Mouse (Mus musculus): Measurements from ENCODE around the gene Sec24a. TPM values are rescaled to one million over a fixed set of nuclear protein-coding genes. Genes with fewer than 3 reads are reported as not detected.
"Not testable (repeated sequence)": the region's sequence is repeated elsewhere in the genome, so short reads cannot be mapped to it uniquely, and the experiment has no call there.

The Sec24a gene
- polyA plus RNA-seq, 1 experiment from 2014 or later = 13.1 TPM

- no peaks in the 10 kb centered on the region for H3K4me1 ChIP-seq (replicated peaks; ENCODE audit: control insufficient read depth, insufficient read depth, low read length)
- peaks cover 40% of the 10 kb centered on the region for H3K36me3 ChIP-seq (ENCODE audit: control insufficient read depth, insufficient read depth, low read length)
- no peak overlapping the region for H3K9ac ChIP-seq (ENCODE audit: low read length)
- H3K27ac ChIP-seq (ENCODE audit: low read length) = no peak overlapping the region
- 95% methylated on average over 10 of the region's 10 CpGs for WGBS
- no peak for ATAC-seq (ENCODE audit: low read depth)
- H3K4me2 ChIP-seq (ENCODE audit: low read depth, low read length) = no peak overlapping the region
- H3K27me3 ChIP-seq (ENCODE audit: control insufficient read depth, insufficient read depth, low read depth, low read length) = no peaks in the 10 kb centered on the region
- H3K4me3 ChIP-seq (ENCODE audit: low read length) = no peak overlapping the region
- H3K9me3 ChIP-seq (ENCODE audit: control insufficient read depth, low read length) = no peaks in the 10 kb centered on the region
These were observed 57.0 kb downstream of the Sec24a start for GRCm38 (mm10) chr11:51706451-51706850.

- Histone ChIP-seq H3K4me3 (ENCODE audit: low read length) (no peak overlapping the region), H3K9me3 (ENCODE audit: control insufficient read depth, low read length) (no peaks in the 10 kb centered on the region), H3K4me1 (replicated peaks; ENCODE audit: control insufficient read depth, insufficient read depth, low read length) (no peaks in the 10 kb centered on the region), H3K36me3 (ENCODE audit: control insufficient read depth, insufficient read depth, low read length) (peaks cover 45% of the 10 kb centered on the region), H3K9ac (ENCODE audit: low read length) (no peak overlapping the region), H3K27ac (ENCODE audit: low read length) (no peak overlapping the region), H3K4me2 (ENCODE audit: low read depth, low read length) (no peak overlapping the region), H3K27me3 (ENCODE audit: control insufficient read depth, insufficient read depth, low read depth, low read length) (no peaks in the 10 kb centered on the region)
- 68% methylated on average over 10 of the region's 10 CpGs for WGBS
- no peak for ATAC-seq (ENCODE audit: low read depth)
These were observed 59.9 kb downstream of the Sec24a start for GRCm38 (mm10) chr11:51703379-51703998.

GRCm38 (mm10) chr11:51702831-51703230, 60.6 kb downstream of the Sec24a start:
- H3K9ac ChIP-seq (ENCODE audit: low read length) = no peak overlapping the region
- H3K4me1 ChIP-seq (replicated peaks; ENCODE audit: control insufficient read depth, insufficient read depth, low read length) = no peaks in the 10 kb centered on the region
- H3K27me3 ChIP-seq (ENCODE audit: control insufficient read depth, insufficient read depth, low read depth, low read length) = no peaks in the 10 kb centered on the region
- peaks cover 44% of the 10 kb centered on the region for H3K36me3 ChIP-seq (ENCODE audit: control insufficient read depth, insufficient read depth, low read length)
- H3K27ac ChIP-seq (ENCODE audit: low read length) = no peak overlapping the region
- no peak overlapping the region for H3K4me3 ChIP-seq (ENCODE audit: low read length)
- H3K9me3 ChIP-seq (ENCODE audit: control insufficient read depth, low read length) = no peaks in the 10 kb centered on the region
- WGBS = 82% methylated on average over 3 of the region's 3 CpGs
- ATAC-seq (ENCODE audit: low read depth) = no peak
- no peak overlapping the region for H3K4me2 ChIP-seq (ENCODE audit: low read depth, low read length)

GRCm38 (mm10) chr11:51694984-51695383, 68.5 kb downstream of the Sec24a start:
- Histone ChIP-seq H3K4me1 (replicated peaks; ENCODE audit: control insufficient read depth, insufficient read depth, low read length) (no peaks in the 10 kb centered on the region), H3K27me3 (ENCODE audit: control insufficient read depth, insufficient read depth, low read depth, low read length) (no peaks in the 10 kb centered on the region), H3K9ac (ENCODE audit: low read length) (no peak overlapping the region), H3K9me3 (ENCODE audit: control insufficient read depth, low read length) (no peaks in the 10 kb centered on the region), H3K36me3 (ENCODE audit: control insufficient read depth, insufficient read depth, low read length) (peaks cover 18% of the 10 kb centered on the region), H3K27ac (ENCODE audit: low read length) (no peak overlapping the region), H3K4me3 (ENCODE audit: low read length) (no peak overlapping the region), H3K4me2 (ENCODE audit: low read depth, low read length) (no peak overlapping the region)
- WGBS = 92% methylated on average over 3 of the region's 3 CpGs
- ATAC-seq (ENCODE audit: low read depth) = no peak

- H3K27ac ChIP-seq (ENCODE audit: low read length); H3K9me3 ChIP-seq (ENCODE audit: control insufficient read depth, low read length); H3K4me2 ChIP-seq (ENCODE audit: low read depth, low read length); H3K36me3 ChIP-seq (ENCODE audit: control insufficient read depth, insufficient read depth, low read length); H3K9ac ChIP-seq (ENCODE audit: low read length); H3K27me3 ChIP-seq (ENCODE audit: control insufficient read depth, insufficient read depth, low read depth, low read length); ATAC-seq (ENCODE audit: low read depth); H3K4me3 ChIP-seq (ENCODE audit: low read length); H3K4me1 ChIP-seq (replicated peaks; ENCODE audit: control insufficient read depth, insufficient read depth, low read length): not testable (repeated sequence)
- 96% methylated on average over 1 of the region's 3 CpGs for WGBS
These were observed 72.8 kb downstream of the Sec24a start for GRCm38 (mm10) chr11:51690597-51690996.

GRCm38 (mm10) chr11:51689343-51689742, 74.1 kb downstream of the Sec24a start:
- WGBS = 23% methylated on average over 6 of the region's 6 CpGs
- H3K4me3 ChIP-seq (ENCODE audit: low read length) = peak overlapping the region; percentile 81
- H3K27ac ChIP-seq (ENCODE audit: low read length) = peak overlapping the region; percentile 100
- no peaks in the 10 kb centered on the region for H3K36me3 ChIP-seq (ENCODE audit: control insufficient read depth, insufficient read depth, low read length)
- ATAC-seq (ENCODE audit: low read depth) = no peak
- peaks cover 9% of the 10 kb centered on the region for H3K4me1 ChIP-seq (replicated peaks; ENCODE audit: control insufficient read depth, insufficient read depth, low read length)
- H3K9ac ChIP-seq (ENCODE audit: low read length) = peak overlapping the region; percentile 91
- H3K9me3 ChIP-seq (ENCODE audit: control insufficient read depth, low read length) = no peaks in the 10 kb centered on the region
- peak overlapping the region; percentile 84 for H3K4me2 ChIP-seq (ENCODE audit: low read depth, low read length)
- H3K27me3 ChIP-seq (ENCODE audit: control insufficient read depth, insufficient read depth, low read depth, low read length) = no peaks in the 10 kb centered on the region

GRCm38 (mm10) chr11:51688330-51689328, 74.8 kb downstream of the Sec24a start, which contains the start of gene 0610009B22Rik:
0610009B22Rik (minus strand) TSS chr11:51688874.
- peak; percentile 99 for ATAC-seq (ENCODE audit: low read depth)
- Histone ChIP-seq H3K9ac (ENCODE audit: low read length) (peak within 1 kb of the TSS; percentile 91), H3K4me1 (replicated peaks; ENCODE audit: control insufficient read depth, insufficient read depth, low read length) (peaks cover 9% of the 10 kb centered on the region), H3K4me2 (ENCODE audit: low read depth, low read length) (peak within 1 kb of the TSS; percentile 88), H3K27ac (ENCODE audit: low read length) (peak within 1 kb of the TSS; percentile 100), H3K27me3 (ENCODE audit: control insufficient read depth, insufficient read depth, low read depth, low read length) (no peaks in the 10 kb centered on the region), H3K9me3 (ENCODE audit: control insufficient read depth, low read length) (no peaks in the 10 kb centered on the region), H3K36me3 (ENCODE audit: control insufficient read depth, insufficient read depth, low read length) (no peaks in the 10 kb centered on the region), H3K4me3 (ENCODE audit: low read length) (peak within 1 kb of the TSS; percentile 81)
- 0% methylated on average over 60 of the region's 60 CpGs for WGBS

- Histone ChIP-seq H3K4me2 (ENCODE audit: low read depth, low read length) (no peak overlapping the region), H3K27ac (ENCODE audit: low read length) (no peak overlapping the region), H3K4me3 (ENCODE audit: low read length) (no peak overlapping the region), H3K27me3 (ENCODE audit: control insufficient read depth, insufficient read depth, low read depth, low read length) (no peaks in the 10 kb centered on the region), H3K9ac (ENCODE audit: low read length) (no peak overlapping the region), H3K36me3 (ENCODE audit: control insufficient read depth, insufficient read depth, low read length) (no peaks in the 10 kb centered on the region), H3K4me1 (replicated peaks; ENCODE audit: control insufficient read depth, insufficient read depth, low read length) (peaks cover 3% of the 10 kb centered on the region; the same call in 1 of the 2 replicates), H3K9me3 (ENCODE audit: control insufficient read depth, low read length) (no peaks in the 10 kb centered on the region)
- 41% methylated on average over 8 of the region's 8 CpGs for WGBS
- no peak for ATAC-seq (ENCODE audit: low read depth)
These were observed 81.5 kb downstream of the Sec24a start for GRCm38 (mm10) chr11:51681976-51682374.

- 28% methylated on average over 13 of the region's 13 CpGs for WGBS
- Histone ChIP-seq H3K4me2 (ENCODE audit: low read depth, low read length) (peak overlapping the region; percentile 19), H3K27ac (ENCODE audit: low read length) (no peak overlapping the region), H3K9me3 (ENCODE audit: control insufficient read depth, low read length) (no peaks in the 10 kb centered on the region), H3K4me3 (ENCODE audit: low read length) (0 out of 2 replicates have a peak overlapping the region, but pooled peaks have one; percentile 9), H3K36me3 (ENCODE audit: control insufficient read depth, insufficient read depth, low read length) (no peaks in the 10 kb centered on the region), H3K9ac (ENCODE audit: low read length) (peak overlapping the region; percentile 11), H3K4me1 (replicated peaks; ENCODE audit: control insufficient read depth, insufficient read depth, low read length) (peaks cover 3% of the 10 kb centered on the region; the same call in 1 of the 2 replicates), H3K27me3 (ENCODE audit: control insufficient read depth, insufficient read depth, low read depth, low read length) (no peaks in the 10 kb centered on the region)
- ATAC-seq (ENCODE audit: low read depth) = peak; percentile 65; the same call in 1 of the 2 replicates
These were observed 82.0 kb downstream of the Sec24a start for GRCm38 (mm10) chr11:51681324-51681975.
